Mouse (Mus musculus) frontal cortex, postnatal 36 days (tissue): ENCODE data around the gene Pink1.
A peak's percentile ranks its signal among the peaks of the same experiment; 100 is the strongest.

ENCODE experiments used
- DNase-seq, 2 experiments: peaks; one replicate each; pipeline ENCODE4 v3.0.0; 2022; ENCODE audit warnings: low spot score in 2 of 2

The Pink1 gene

GRCm38 (mm10) chr4:138313021-138313420, 13.1 kb downstream of the Pink1 start:
- DNase-seq: no peak

GRCm38 (mm10) chr4:138312105-138312504, 14.0 kb downstream of the Pink1 start:
- DNase-seq: no peak

GRCm38 (mm10) chr4:138311595-138311994, 14.5 kb downstream of the Pink1 start:
- peak in 1 of 2 experiments; percentile 43 for DNase-seq

GRCm38 (mm10) chr4:138310311-138310910, 15.7 kb downstream of the Pink1 start:
- no peak for DNase-seq

GRCm38 (mm10) chr4:138307739-138308138, 18.4 kb downstream of the Pink1 start:
- no peak for DNase-seq

- DNase-seq: no peak
Measured at GRCm38 (mm10) chr4:138307025-138307424, 19.1 kb downstream of the Pink1 start.

GRCm38 (mm10) chr4:138304340-138305104, 21.6 kb downstream of the Pink1 start, which contains the start of gene Ddost:
TSS of gene Ddost (plus strand) at chr4:138304730.
- peak; percentile 96 to 99 for DNase-seq

GRCm38 (mm10) chr4:138303742-138304141, 22.4 kb downstream of the Pink1 start:
- DNase-seq: no peak

- no peak for DNase-seq
Measured at GRCm38 (mm10) chr4:138303011-138303410, 23.1 kb downstream of the Pink1 start.

- no peak for DNase-seq
Measured at GRCm38 (mm10) chr4:138301271-138301780, 24.8 kb downstream of the Pink1 start.

- no peak for DNase-seq
Measured at GRCm38 (mm10) chr4:138293949-138294550, 32.1 kb downstream of the Pink1 start.

- DNase-seq: no peak
Measured at GRCm38 (mm10) chr4:138293261-138293948, 32.7 kb downstream of the Pink1 start.

- DNase-seq: no peak
Measured at GRCm38 (mm10) chr4:138292028-138292427, 34.1 kb downstream of the Pink1 start.

GRCm38 (mm10) chr4:138288691-138289090, 37.4 kb downstream of the Pink1 start:
- no peak for DNase-seq

- DNase-seq: no peak
Measured at GRCm38 (mm10) chr4:138286411-138286810, 39.7 kb downstream of the Pink1 start.

- peak; percentile 45 to 71 for DNase-seq
Measured at GRCm38 (mm10) chr4:138282834-138283233, 43.3 kb downstream of the Pink1 start.

GRCm38 (mm10) chr4:138278346-138278745, 47.8 kb downstream of the Pink1 start:
- DNase-seq: peak in 1 of 2 experiments; percentile 47

GRCm38 (mm10) chr4:138272011-138272997, 53.8 kb downstream of the Pink1 start:
- peak; percentile 75 to 78 for DNase-seq

- DNase-seq: no peak
Measured at GRCm38 (mm10) chr4:138267869-138268268, 58.2 kb downstream of the Pink1 start.
